Mouse (Mus musculus): ENCODE data around the gene Cuta.
"Not testable (repeated sequence)": the region's sequence is repeated elsewhere in the genome, so short reads cannot be mapped to it uniquely, and the experiment has no call there.

The Cuta gene

DNA sequence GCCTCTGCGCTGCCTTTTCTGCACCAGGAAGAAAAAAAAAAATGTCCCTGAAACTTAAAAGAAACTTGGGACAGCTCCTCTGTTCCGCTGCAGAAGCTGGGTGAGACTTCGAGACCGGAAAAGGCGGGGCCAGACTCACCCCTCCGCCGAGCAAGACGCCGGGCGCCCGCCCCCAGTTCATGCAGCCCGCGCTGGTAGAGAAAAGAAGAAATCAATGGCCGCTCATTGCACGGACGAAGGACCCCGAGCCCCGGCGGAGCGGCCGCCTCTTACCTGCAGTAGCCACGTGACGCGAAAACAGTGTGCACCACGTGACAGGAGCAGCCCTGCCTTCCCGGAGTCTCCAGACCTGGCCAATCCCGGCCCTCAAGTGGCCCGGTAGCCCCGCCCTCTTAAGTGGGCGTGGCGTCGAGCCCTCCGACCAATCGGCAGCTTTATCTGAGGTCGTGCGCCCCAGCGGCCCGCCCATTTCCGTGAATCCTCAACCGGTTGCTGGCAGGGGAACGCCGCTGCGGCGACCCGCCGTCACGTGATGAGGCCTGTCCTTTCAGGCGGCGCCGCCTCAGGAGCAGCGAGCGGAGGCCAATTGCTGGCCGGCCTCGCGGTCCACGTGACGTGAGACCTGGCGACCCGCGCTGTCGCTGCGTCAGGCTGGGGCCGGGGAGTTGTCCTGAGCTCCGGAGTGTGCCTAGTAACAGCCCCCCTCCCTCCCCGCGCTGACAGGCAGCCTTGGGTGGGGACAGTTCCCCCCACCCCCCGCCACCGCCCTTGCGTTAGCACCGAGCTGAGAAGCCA lies at the start of gene Cuta:
TSS of gene Cuta (minus strand) at position 392 of the 795 bp plus-strand sequence.
- peak; percentile 100 for DNase-seq (ENCODE audit: low spot score)

- no peak for DNase-seq (ENCODE audit: low spot score)
Observed at GRCm38 (mm10) chr17:26985503-26986179, 46.3 kb upstream of the Cuta start.

GRCm38 (mm10) chr17:26983382-26983781 lies 44.0 kb upstream of the Cuta start:
- DNase-seq (ENCODE audit: low spot score) = no peak

DNA sequence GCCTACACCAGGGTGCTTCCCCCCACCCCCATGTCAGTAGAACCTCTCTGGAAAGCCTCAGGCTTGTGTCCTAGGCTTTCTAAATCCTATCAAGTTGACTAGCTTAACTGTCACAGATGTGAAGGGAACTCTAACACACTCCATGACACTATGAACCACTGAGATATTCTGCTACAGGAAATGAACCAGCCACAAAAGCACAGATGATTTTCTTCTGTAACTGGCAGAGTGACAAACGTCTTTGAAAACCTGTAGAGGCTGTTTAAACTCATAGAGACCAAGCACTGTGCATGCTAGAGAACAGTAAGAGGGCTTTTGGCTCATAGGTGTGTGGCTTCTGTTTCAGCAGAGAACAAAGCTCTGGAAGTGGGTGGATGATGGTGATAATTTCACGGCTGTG lies 41.7 kb upstream of the Cuta start:
- no peak for DNase-seq (ENCODE audit: low spot score)

DNA sequence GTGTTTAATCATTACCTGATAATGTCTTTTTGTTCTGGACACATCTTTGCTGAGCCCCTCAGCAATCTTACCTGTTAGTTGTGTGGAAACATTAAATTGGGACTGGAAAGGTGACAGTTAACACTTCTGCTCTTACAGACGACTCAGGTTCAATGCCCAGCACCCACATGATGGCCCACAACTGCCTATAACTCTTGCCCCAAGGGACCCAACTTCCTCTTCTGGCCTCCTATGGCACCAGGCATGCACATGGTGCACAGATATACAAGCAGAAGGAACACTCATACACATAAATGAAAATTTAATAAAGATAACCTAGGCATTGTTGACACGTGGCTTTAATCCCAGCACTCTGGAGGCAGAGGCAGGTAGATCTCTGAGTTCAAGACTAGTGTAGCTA lies 40.1 kb upstream of the Cuta start:
- DNase-seq (ENCODE audit: low spot score) = peak; percentile 23

DNA sequence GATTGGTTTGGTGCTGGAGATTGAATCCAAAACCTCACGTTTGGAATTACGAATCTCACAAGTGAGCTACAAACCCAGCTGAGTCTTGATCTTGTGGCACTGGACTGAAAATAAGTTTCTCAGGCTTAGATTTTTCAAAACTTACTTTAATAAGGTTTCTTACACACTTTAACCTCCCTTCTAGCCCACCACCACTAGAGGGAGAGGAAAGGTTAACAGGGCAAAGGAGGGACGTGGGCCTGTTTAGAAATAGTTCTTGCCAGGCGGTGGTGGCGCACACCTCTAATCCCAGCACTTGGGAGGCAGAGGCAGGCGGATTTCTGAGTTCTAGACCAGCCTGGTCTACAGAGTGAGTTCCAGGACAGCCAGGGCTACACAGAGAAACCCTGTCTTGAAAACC lies 38.0 kb upstream of the Cuta start:
- not testable (repeated sequence) for DNase-seq (ENCODE audit: low spot score)

DNA sequence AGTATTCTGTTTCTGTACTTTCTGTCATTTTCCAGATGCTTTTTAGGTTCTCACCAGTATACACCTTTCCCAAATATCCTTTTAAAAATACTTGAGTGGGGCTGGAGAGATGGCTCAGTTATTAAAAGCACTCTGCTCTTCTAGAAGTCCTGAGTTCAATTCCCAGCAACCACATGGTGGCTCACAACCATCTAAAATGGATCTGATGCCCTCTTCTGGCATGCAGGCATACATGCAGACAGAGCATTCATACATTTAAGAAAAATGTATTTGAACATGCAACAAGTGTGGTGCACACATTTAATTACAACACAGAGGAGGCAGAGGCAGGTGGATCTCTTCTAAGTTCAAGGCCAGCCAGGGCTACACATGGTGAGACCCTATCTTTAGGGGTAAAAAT lies 36.0 kb upstream of the Cuta start:
- no peak for DNase-seq (ENCODE audit: low spot score)

GRCm38 (mm10) chr17:26974547-26974946 lies 35.2 kb upstream of the Cuta start:
- DNase-seq (ENCODE audit: low spot score) = no peak

GRCm38 (mm10) chr17:26972703-26973574 lies 33.6 kb upstream of the Cuta start, which contains the start of gene Zbtb9:
TSS of gene Zbtb9 (plus strand) at chr17:26973167.
- peak; percentile 97 for DNase-seq (ENCODE audit: low spot score)

- no peak for DNase-seq (ENCODE audit: low spot score)
Observed at GRCm38 (mm10) chr17:26972107-26972506, 32.7 kb upstream of the Cuta start.

DNA sequence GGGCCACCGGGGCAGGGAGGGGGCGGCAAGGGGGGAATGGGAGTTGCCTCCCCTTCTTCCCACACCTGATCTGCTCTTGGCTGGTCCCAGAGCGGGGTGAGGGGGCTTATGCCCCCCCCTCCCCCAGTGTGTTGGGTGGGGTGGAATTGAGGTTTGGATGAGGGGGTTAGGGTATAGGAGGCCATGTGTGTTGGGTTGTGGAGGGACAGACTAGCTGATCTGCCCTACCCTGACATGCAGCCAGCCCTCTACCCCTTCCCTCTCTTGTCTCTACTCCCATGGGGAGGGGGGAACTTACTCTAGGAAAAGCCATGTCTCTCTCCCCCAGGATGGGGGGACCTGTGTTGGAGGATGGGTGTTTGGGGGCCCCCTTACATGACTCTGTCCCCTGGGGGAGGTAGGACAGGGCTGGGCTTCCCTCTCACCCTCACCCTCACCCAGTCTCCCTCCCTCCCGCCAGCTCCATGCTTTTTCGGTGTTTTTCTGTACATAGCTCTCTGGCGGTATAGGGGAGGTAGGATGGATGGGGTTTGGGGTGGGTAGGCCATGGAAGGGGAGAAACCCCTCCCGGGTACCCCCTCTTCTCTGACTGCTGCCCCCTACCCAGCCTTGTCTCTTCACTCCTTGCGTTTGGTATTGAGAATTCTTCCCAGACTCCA lies 32.0 kb upstream of the Cuta start:
- DNase-seq (ENCODE audit: low spot score) = no peak

GRCm38 (mm10) chr17:26970221-26970620 lies 30.9 kb upstream of the Cuta start:
- no peak for DNase-seq (ENCODE audit: low spot score)

GRCm38 (mm10) chr17:26969257-26969656 lies 29.9 kb upstream of the Cuta start:
- DNase-seq (ENCODE audit: low spot score) = no peak

DNA sequence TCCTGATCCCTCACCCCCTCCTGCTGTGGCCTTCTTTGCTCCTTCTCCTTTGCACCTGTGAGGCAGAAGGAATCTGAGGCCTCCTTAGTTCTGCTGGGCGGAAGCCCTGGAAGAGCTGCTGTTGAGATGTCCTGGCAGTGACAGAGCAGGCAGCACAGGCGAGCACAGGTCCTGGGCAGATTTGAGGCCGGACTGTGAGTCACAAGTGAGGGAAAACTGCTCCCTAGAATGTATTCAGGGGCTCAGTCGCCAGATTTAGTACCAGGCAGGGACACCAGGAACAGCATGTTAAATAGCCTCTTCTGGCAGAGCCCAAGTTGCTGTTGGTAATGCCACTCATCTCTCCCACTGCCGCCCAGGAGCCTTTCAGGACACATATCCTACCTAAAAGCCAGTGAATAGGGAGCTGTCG lies 28.8 kb upstream of the Cuta start:
- no peak for DNase-seq (ENCODE audit: low spot score)

DNA sequence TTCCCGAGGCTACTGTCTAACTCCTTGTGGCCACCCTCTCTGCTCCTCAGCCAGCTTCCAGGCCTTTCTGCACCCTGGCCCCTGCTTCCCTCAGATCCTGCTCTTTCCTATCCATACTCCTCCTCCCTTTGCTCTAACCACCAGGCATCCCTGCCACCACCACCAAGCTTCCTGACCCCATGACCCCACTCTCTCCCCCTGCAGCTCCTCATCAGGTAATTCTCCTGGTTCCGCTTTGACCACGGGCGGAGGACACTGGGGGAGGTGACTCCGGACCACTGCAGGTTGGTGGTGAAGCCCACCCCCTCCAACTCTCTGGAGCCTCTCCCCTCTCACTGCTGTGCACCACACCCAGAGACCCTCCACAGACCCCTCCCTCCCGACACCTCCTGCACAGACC lies 28.1 kb upstream of the Cuta start:
- DNase-seq (ENCODE audit: low spot score) = no peak

DNA sequence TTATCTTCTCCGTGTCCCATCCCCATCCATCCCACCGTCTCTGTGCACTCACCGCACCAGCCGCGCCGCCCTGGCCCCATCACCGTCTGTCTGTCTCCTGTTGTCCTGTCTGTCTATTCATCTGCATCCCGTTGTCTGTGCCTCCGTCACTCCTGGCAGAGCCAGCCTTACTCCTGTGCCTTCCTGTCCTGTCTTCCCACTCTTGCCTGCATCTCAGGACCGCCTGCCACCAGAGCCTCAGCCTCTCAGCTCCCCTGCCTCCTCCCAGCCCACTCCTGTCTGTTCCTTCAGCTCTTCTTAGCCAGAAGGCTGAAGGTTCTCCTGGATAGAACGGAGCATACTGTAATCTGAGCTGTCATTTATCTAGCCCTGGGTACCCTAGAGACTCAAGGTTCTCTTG lies 27.6 kb upstream of the Cuta start:
- no peak for DNase-seq (ENCODE audit: low spot score)

DNA sequence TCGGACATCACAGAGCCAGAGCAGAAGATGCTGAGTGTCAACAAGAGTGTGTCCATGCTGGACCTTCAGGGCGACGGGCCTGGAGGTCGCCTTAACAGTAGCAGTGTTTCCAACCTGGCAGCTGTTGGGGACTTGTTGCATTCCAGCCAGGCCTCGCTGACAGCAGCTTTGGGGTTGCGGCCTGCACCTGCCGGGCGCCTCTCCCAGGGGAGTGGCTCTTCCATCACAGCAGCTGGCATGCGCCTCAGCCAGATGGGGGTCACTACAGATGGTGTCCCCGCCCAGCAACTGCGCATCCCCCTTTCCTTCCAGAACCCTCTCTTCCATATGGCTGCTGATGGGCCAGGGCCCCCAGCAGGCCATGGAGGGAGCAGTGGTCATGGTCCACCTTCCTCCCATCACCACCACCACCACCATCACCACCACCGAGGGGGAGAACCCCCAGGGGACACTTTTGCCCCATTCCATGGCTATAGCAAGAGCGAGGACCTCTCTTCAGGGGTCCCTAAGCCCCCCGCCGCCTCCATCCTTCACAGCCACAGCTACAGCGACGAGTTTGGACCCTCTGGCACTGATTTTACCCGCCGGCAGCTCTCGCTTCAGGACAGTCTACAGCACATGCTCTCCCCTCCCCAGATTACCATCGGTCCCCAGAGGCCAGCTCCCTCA lies 22.3 kb upstream of the Cuta start:
- DNase-seq (ENCODE audit: low spot score) = no peak

- DNase-seq (ENCODE audit: low spot score) = no peak
Observed at GRCm38 (mm10) chr17:26959815-26960214, 20.4 kb upstream of the Cuta start.

GRCm38 (mm10) chr17:26958880-26959279 lies 19.5 kb upstream of the Cuta start:
- no peak for DNase-seq (ENCODE audit: low spot score)

GRCm38 (mm10) chr17:26957872-26958271 lies 18.5 kb upstream of the Cuta start:
- no peak for DNase-seq (ENCODE audit: low spot score)

GRCm38 (mm10) chr17:26956895-26957294 lies 17.5 kb upstream of the Cuta start:
- DNase-seq (ENCODE audit: low spot score) = no peak

Data from lung, postnatal 25 days (tissue).